Mouse (Mus musculus) monocyte, adult 59 days (primary cell): ENCODE measurements around the gene Ttc17. TPM values are rescaled to one million over a fixed set of nuclear protein-coding genes. Genes with fewer than 3 reads are reported as not detected.

ENCODE experiments used
- total RNA-seq, 2 experiments: library from RNA; stranded (reverse); gene quantifications; one replicate each; pipeline ENCODE4 v1.2.4; 2023

The Ttc17 gene
- 10 to 100 TPM; 56.4 to 61.1 TPM for total RNA-seq

DNA sequence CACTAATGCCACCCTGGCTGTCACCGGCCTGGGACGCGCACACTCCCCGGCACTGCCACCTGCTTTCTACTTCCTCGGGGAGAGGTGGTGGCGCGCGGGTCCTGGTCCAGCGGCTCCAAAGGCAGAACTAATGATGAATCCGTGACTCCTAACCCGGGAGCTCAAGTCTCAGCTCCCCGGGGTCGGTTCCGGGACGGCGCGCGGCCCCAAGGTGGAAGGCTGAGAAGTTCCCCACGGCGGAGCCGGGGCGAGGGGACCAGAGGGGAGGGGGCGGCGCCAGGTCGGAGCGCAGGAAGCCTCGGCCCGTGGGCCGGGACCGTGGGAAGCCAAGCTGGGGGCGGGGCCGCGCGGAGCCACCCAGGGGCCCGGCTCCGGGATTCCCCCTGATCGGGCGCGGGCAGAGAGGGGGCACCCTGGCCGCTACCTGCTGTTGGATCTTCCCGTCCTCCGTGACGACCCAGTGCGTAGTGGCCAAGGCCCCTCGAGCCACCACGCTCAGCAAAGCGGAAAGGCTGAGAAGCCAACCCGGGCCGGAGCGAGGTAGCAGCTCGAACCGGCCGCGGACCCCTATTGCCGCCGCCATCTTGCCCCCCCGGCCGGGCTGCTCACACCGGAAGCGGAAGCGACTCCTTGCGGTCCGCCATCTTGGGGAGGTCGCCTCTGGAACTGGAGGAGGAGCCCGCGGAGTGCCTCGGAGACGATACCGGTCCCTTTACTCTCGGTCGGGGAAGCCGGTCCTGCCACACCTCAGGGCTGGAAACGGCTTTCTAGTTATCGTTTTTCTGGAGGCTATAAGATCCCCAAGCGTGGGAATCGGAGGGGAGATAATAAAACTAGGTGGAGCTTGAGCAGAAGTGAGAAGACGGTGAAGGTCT is at the start of gene Ttc17:
Ttc17 (minus strand) TSS at position 607 of the 875 bp plus-strand sequence.

Other genes starting within 250 kb of the Ttc17 start
- 10 to 100 TPM; 55.5 to 65.4 TPM for gene Hsd17b12, start 248.7 kb downstream of the Ttc17 start, total RNA-seq
- gene Api5, start 31.4 kb upstream of the Ttc17 start, total RNA-seq = 100 to 1,000 TPM; 121 to 123 TPM